Mouse (Mus musculus): Measurements from ENCODE around the gene Hmgn2.

Hmgn2 gene

DNA sequence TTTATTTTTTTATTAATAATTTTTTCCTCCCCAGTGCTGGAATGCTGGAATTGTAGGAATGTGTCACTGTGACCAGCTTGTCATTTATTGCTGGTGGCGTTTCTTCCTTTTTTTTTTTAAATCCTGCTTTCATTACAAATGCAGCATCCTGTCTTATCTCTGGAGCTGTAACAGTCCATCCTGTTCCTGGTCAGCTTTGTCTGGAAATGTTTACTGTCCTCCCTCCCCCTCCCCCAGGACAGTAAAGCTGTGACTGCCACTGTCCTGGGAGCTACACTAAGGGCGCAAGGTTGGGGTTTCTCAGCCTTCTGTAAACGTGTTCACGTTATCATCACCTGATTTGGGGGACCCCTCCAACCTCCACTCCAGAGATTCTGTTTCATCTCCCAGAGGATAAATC lies 43.2 kb downstream of the Hmgn2 start:
- in situ Hi-C loops (cut with MboI, MseI) = no loop called here

DNA sequence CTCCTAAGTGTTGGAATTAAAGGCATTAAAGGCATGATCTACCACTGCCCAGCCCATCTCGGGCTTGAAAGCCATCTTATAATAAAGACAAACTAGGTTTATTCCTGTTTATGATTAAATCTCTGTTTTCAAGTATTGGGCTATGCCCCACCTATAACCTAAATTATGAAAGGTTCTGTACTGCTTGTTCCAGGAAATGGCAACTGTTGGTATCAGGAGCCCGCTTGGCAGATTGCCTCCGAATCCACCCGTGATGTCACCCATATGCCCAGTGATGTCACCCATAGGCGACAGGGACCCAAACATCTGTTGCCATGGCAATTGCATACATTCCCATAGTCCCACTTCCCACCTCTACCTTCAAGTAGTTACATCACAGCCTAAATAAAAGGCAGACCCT lies 44.7 kb downstream of the Hmgn2 start:
- in situ Hi-C loops (cut with MboI, MseI) = loop anchor here (5.0 to 25.0 kb wide), 2 partner anchors 49 to 1311 kb away; no protein-coding TSS in a partner anchor

DNA sequence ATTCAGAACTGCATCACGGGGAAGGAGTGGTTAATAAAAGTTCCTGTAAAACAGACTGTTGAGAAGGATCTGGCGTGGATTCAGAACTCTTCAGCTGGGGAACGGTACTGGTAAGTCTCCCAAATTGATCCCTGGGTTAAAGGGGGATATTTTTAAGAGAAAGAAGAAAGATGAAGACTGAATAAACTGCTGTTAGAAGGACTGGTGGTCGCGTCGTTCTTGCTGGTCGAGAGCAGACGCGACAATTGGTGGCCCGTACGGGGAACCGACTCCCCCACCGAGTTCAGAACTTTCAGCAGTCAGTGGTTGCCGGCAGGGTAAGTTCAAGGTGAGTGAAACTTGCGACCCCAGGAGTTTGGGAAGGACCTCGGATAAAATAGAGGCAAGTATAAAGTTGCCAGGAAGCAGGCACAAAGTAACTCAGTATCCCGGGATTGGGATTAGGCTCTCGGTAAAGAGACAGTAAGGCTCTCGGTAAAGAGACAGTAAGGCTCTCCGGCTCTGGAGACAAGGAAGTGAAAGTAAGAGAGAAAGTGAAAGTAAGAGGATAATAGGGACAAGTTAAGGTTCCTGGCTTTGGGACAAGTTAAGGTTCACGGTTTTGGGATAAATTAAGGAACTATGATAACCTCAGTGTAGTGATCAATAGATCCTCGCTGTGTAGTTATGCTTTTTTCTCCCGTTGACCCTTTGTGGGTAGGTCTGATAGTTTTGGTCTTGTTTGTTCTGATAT lies 50.2 kb downstream of the Hmgn2 start:
- in situ Hi-C loops (cut with MboI, MseI) = loop anchor here in 1 of 2 experiments (25.0 kb wide), 1 partner anchor 1306 kb away; no protein-coding TSS in a partner anchor

Data from T-helper 17 cell (primary cell).